Mouse (Mus musculus) embryonic facial prominence, embryonic 14.5 days (tissue): ENCODE measurements around the gene Usp33. TPM values are rescaled to one million over a fixed set of nuclear protein-coding genes. Genes with fewer than 3 reads are reported as not detected.

ENCODE experiments used
- ATAC-seq: fragments of 200-750 bp; cut with Nextera tagmentation; 2 replicates; pipeline ENCODE4 v1.8.0; 2017; ENCODE audit warnings: low read depth, moderate number of reproducible peaks, moderate TSS enrichment
- DNase-seq: peaks from one replicate; pipeline ENCODE4 v3.0.0-alpha.2; 2015; ENCODE audit warnings: low spot score
- H3K27ac ChIP-seq: fragments of 300-500 bp; sonication (generic); replicated peaks from 2 replicates; pipeline ENCODE4 v1.5.1; 2014; ENCODE audit warnings: low read depth, mild to moderate bottlenecking, low read length, moderate library complexity
- H3K27me3 ChIP-seq: fragments of 300-500 bp; sonication (generic); replicated peaks from 2 replicates; pipeline ENCODE4 v1.6.1; 2014; ENCODE audit warnings: low read length; ENCODE audit not compliant: control insufficient read depth, insufficient read depth
- H3K36me3 ChIP-seq: fragments of 300-500 bp; sonication (generic); 2 replicates; pipeline ENCODE4 v1.6.1; 2014; ENCODE audit warnings: low read length, mixed read lengths; ENCODE audit not compliant: control insufficient read depth, insufficient read depth
- H3K4me1 ChIP-seq: fragments of 300-500 bp; sonication (generic); 2 replicates; pipeline ENCODE4 v1.6.1; 2014; ENCODE audit warnings: antibody characterized with exemption, low read length; ENCODE audit not compliant: control insufficient read depth, insufficient read depth
- H3K4me2 ChIP-seq: fragments of 300-500 bp; sonication (generic); 2 replicates; pipeline ENCODE4 v1.6.1; 2014; ENCODE audit warnings: low read depth, mild to moderate bottlenecking, low read length, moderate library complexity, mixed read lengths
- H3K4me3 ChIP-seq: fragments of 300-500 bp; sonication (generic); 2 replicates; pipeline ENCODE4 v1.5.1; 2014; ENCODE audit warnings: low read depth, mild to moderate bottlenecking, low read length
- H3K9ac ChIP-seq: fragments of 300-500 bp; sonication (generic); 2 replicates; pipeline ENCODE4 v1.6.1; 2014; ENCODE audit warnings: low read depth, mild to moderate bottlenecking, low read length, moderate library complexity, mixed read lengths
- H3K9me3 ChIP-seq: fragments of 300-500 bp; sonication (generic); 2 replicates; pipeline ENCODE4 v1.6.1; 2016; ENCODE audit warnings: low read length; ENCODE audit not compliant: control insufficient read depth
- WGBS: fragments of 180-500 bp; shearing (Covaris S2); extraction: QIAGEN DNeasy Blood & Tissue Kit; methylation state at CpG from one replicate; pipeline ENCODE4 v1.1.7; 2014; 5-methylcytosine and 5-hydroxymethylcytosine counted together
- polyA plus RNA-seq: library from polyadenylated mRNA; unstranded; fragments of >200 nt; fragmentation: Nextera tagmentation; extraction: Ambion mirVana; gene quantifications from 2 replicates; pipeline ENCODE4 v1.2.1, GENCODE M21; 2014

Usp33 gene
- polyA plus RNA-seq, 1 experiment from 2014 or later: 46.8 TPM

DNA sequence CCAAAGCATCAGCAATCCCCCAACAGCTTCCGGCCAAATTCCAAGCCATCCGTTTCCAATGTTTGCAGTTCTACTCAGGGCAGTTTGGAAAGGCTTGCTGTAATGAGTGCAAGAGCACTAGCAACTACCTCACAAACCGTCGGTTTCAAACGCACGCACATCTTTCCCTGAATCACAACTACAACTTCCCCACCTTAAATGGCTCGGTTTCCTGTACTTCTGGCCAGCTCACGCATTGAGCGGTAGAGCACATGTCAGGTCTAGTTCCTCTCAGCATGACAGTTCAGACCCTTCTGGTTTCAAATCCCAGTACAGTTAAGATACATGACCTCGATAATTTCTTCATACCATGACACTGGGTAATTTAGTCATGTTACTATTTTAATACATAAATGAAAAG lies 12.6 kb upstream of the Usp33 start:
- Histone ChIP-seq H3K4me3 (no peak overlapping the region), H3K4me2 (no peak overlapping the region), H3K27ac (no peak overlapping the region), H3K9me3 (no peaks in the 10 kb centered on the region), H3K27me3 (no peaks in the 10 kb centered on the region), H3K9ac (no peak overlapping the region), H3K4me1 (no peaks in the 10 kb centered on the region), H3K36me3 (peaks cover 55% of the 10 kb centered on the region)
- ATAC-seq: no peak
- no peak for DNase-seq
- WGBS: 92% methylated on average over 10 of the region's 10 CpGs

DNA sequence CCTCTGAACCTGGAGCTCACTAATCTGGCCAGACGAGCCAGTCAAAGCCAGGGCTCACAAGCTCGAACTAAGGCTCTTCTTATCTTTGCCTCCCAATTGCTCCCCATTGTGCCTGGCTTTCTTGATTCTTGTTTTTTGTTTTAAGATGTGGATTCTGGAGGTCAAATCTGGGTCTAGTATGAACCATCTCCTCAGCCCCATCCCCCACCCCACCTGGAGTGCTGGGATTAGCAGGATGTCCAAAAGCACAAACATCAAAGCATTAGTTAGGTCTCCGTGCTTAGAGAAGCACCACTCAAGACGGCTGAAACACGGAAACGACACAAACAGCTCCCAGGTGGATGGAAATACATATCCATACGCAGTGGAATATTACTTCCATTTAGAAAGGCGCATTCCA lies 10.2 kb upstream of the Usp33 start:
- ATAC-seq (no peak), DNase-seq (no peak)
- H3K9me3 ChIP-seq: no peaks in the 10 kb centered on the region
- H3K27ac ChIP-seq: no peak overlapping the region
- H3K4me1 ChIP-seq: peaks cover 4% of the 10 kb centered on the region; the same call in 1 of the 2 replicates
- H3K4me2 ChIP-seq: no peak overlapping the region
- no peak overlapping the region for H3K9ac ChIP-seq
- 77% methylated on average over 8 of the region's 8 CpGs for WGBS
- no peaks in the 10 kb centered on the region for H3K27me3 ChIP-seq
- peaks cover 55% of the 10 kb centered on the region for H3K36me3 ChIP-seq
- no peak overlapping the region for H3K4me3 ChIP-seq

GRCm38 (mm10) chr3:152339862-152340557 lies 6.3 kb upstream of the Usp33 start, which contains the start of gene Miga1:
TSS of gene Miga1 (minus strand) at chr3:152340407.
- Histone ChIP-seq H3K27me3 (no peaks in the 10 kb centered on the region), H3K4me2 (peak within 1 kb of the TSS; percentile 62), H3K36me3 (peaks cover 26% of the 10 kb centered on the region), H3K4me1 (peaks cover 4% of the 10 kb centered on the region; the same call in 1 of the 2 replicates), H3K9ac (peak within 1 kb of the TSS; percentile 79), H3K4me3 (peak within 1 kb of the TSS; percentile 91), H3K27ac (peak within 1 kb of the TSS; percentile 58), H3K9me3 (no peaks in the 10 kb centered on the region)
- DNase-seq: peak; percentile 91
- WGBS: 4% methylated on average over 45 of the region's 54 CpGs
- ATAC-seq: peak; percentile 93

DNA sequence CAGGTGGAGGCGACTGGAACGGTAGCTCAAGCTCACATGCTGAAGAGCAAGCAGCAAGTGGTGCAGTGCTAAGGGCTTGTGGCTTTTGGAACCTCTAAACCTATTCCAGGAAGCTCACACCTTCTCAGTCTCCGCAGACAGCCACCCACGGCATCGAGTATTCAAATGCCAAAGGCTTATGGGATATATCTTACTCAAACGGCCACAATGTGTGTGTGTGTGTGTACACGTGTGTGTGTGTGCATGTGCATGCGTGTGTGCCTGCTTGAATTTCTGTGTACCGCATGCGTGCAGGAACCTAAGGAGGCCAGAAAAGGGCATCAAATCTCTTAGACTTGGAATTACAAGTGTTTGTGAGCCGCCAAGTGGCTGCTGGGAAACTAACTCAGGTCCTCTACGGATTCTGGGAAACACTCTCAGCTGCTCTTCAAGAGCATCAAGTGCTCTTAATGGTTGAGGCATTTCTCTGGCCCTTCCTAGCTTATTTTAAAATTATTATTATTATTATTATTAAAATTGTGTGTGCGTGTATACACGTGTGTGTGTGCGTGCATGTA lies 3.2 kb upstream of the Usp33 start:
- no peak overlapping the region for H3K27ac ChIP-seq
- H3K36me3 ChIP-seq: no peaks in the 10 kb centered on the region
- H3K9ac ChIP-seq: no peak overlapping the region
- no peak overlapping the region for H3K4me2 ChIP-seq
- ATAC-seq (no peak), DNase-seq (no peak)
- H3K4me1 ChIP-seq: peaks cover 8% of the 10 kb centered on the region
- 91% methylated on average over 15 of the region's 15 CpGs for WGBS
- H3K27me3 ChIP-seq: no peaks in the 10 kb centered on the region
- no peak overlapping the region for H3K4me3 ChIP-seq
- H3K9me3 ChIP-seq: no peaks in the 10 kb centered on the region

GRCm38 (mm10) chr3:152346633-152347141 lies 409 bp downstream of the Usp33 start:
- peak overlapping the region; percentile 74 for H3K4me3 ChIP-seq
- no peaks in the 10 kb centered on the region for H3K36me3 ChIP-seq
- ATAC-seq (peak; percentile 71; the same call in 1 of the 2 replicates), DNase-seq (peak; percentile 40)
- peak overlapping the region; percentile 80 for H3K27ac ChIP-seq
- peak overlapping the region; percentile 54 for H3K4me2 ChIP-seq
- peaks cover 9% of the 10 kb centered on the region for H3K4me1 ChIP-seq
- H3K9ac ChIP-seq: peak overlapping the region; percentile 82
- under 1% methylated on average over 21 of the region's 54 CpGs for WGBS
- H3K9me3 ChIP-seq: no peaks in the 10 kb centered on the region
- no peaks in the 10 kb centered on the region for H3K27me3 ChIP-seq

- Histone ChIP-seq H3K36me3 (no peaks in the 10 kb centered on the region), H3K4me2 (peak overlapping the region; percentile 54), H3K4me1 (peaks cover 9% of the 10 kb centered on the region), H3K9ac (peak overlapping the region; percentile 82), H3K27me3 (no peaks in the 10 kb centered on the region), H3K4me3 (peak overlapping the region; percentile 74), H3K27ac (no peak overlapping the region; the same call in 1 of the 2 replicates), H3K9me3 (no peaks in the 10 kb centered on the region)
- ATAC-seq (no peak), DNase-seq (no peak)
- WGBS: 28% methylated on average over 3 of the region's 3 CpGs
Observed at GRCm38 (mm10) chr3:152347227-152347626, 949 bp downstream of the Usp33 start.

GRCm38 (mm10) chr3:152348011-152348830 lies 1.9 kb downstream of the Usp33 start:
- Histone ChIP-seq H3K9me3 (no peaks in the 10 kb centered on the region), H3K4me2 (peak overlapping the region; percentile 54; the same call in 1 of the 2 replicates), H3K4me3 (no peak overlapping the region), H3K27me3 (no peaks in the 10 kb centered on the region), H3K9ac (no peak overlapping the region), H3K36me3 (no peaks in the 10 kb centered on the region), H3K4me1 (peaks cover 9% of the 10 kb centered on the region), H3K27ac (no peak overlapping the region)
- 83% methylated on average over 10 of the region's 10 CpGs for WGBS
- DNase-seq (no peak), ATAC-seq (no peak)

DNA sequence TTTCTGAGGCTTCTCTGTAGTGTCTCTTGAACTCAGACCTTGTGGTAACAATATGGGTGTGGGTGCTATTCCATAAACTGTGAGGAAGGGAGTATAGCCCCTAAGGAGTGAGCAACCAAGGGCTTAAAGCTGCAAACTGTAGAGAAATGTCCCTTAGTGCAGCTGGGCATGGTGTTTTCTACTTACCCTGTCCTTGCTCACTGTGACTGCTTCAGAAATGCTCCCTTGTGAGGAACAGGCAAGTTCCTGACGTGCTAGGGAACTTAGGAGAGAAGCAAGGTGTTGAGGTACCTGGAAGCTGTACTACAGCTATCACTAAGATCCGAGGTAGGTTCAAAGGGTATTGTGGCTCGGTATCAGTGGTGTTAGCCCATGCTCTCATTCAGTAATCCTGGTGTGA lies 4.2 kb downstream of the Usp33 start:
- peaks cover 9% of the 10 kb centered on the region for H3K4me1 ChIP-seq

More for the DNA sequence above, 4.2 kb downstream of the Usp33 start:
- H3K4me3 ChIP-seq: no peak overlapping the region
- no peak for ATAC-seq
- 74% methylated on average over 3 of the region's 3 CpGs for WGBS
- H3K27ac ChIP-seq: no peak overlapping the region
- no peaks in the 10 kb centered on the region for H3K36me3 ChIP-seq
- H3K9me3 ChIP-seq: no peaks in the 10 kb centered on the region
- H3K27me3 ChIP-seq: no peaks in the 10 kb centered on the region
- no peak overlapping the region for H3K4me2 ChIP-seq
- DNase-seq: no peak
- H3K9ac ChIP-seq: no peak overlapping the region
